Mouse (Mus musculus) activated CD4-positive, CD25-positive, alpha-beta regulatory T cell (primary cell): ENCODE data around the gene Nudt19. TPM values are rescaled to one million over a fixed set of nuclear protein-coding genes. Genes with fewer than 3 reads are reported as not detected.

Source experiments
- polyA plus RNA-seq, 2 experiments: library from polyadenylated mRNA; unstranded; fragments of 100-300 nt; shearing (Covaris generic); gene quantifications; one replicate each; pipeline ENCODE4 v1.2.1; 2017

The Nudt19 gene
- 10 to 100 TPM; 54.5 to 73.9 TPM for polyA plus RNA-seq

DNA sequence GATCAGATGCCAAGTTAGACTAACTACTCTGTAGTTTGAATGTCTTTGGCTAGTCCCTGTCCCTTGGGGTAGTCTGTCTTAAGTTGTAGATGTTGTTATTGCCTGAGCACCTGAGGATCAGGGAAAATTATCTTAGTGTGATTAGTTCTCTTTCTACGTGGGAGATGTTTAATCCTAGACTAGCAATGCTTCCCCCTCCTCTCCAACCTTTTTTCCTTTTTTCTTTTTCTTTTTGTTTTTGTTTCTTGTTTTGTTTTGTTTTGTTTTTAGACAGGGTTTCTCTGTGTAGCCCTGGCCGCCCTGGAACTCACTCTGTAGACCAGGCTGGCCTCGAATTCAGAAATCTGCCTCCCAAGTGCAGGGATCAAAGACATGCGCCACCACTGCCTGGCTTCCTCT is at the start of gene Nudt19:
Nudt19 (minus strand) TSS at position 100 of the 399 bp plus-strand sequence.

DNA sequence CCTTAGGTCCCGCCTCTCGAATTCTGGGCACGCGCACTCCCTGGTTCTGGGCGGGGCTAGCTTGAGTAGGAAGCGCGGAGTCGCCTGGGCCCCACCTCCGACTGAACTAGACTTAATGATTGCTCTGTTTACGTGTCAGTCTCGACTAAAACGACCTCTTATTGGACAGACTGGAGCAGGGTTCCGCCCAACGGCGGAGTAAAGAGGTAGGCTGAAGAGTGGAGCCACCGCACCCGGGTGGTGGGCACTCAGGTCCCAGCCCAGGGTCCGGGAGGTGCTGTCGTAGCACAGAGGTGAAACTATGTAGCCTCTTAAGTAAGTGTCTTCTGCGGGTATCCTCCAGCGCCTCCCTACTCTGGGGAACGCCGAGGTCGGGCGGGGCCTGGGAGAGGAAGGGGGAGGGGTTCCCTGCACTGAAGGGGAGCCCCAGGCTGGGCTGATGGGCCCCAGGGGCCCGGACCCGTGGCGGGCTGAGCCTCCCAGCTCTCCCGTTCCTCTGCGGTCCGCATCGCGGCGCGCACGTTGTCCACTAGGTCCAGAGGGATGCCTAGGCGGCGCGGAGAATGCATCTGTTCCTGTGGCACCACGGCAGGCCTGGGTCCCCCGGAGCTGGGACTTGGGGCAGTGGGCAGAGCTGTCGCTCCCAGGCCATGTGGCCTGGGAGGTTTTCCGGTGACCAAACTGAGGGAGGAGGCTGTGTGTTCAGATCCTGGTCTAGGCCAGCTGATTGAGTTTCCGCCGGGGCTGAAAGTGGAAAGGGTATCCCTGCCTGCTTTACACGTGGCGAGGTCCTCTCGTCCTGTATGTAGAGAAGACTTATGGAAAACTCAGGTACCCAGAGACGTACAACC is 30.2 kb upstream of the Nudt19 start, which contains the start of gene Ankrd27:
Ankrd27 (plus strand) TSS at position 190 of the 851 bp plus-strand sequence.

DNA sequence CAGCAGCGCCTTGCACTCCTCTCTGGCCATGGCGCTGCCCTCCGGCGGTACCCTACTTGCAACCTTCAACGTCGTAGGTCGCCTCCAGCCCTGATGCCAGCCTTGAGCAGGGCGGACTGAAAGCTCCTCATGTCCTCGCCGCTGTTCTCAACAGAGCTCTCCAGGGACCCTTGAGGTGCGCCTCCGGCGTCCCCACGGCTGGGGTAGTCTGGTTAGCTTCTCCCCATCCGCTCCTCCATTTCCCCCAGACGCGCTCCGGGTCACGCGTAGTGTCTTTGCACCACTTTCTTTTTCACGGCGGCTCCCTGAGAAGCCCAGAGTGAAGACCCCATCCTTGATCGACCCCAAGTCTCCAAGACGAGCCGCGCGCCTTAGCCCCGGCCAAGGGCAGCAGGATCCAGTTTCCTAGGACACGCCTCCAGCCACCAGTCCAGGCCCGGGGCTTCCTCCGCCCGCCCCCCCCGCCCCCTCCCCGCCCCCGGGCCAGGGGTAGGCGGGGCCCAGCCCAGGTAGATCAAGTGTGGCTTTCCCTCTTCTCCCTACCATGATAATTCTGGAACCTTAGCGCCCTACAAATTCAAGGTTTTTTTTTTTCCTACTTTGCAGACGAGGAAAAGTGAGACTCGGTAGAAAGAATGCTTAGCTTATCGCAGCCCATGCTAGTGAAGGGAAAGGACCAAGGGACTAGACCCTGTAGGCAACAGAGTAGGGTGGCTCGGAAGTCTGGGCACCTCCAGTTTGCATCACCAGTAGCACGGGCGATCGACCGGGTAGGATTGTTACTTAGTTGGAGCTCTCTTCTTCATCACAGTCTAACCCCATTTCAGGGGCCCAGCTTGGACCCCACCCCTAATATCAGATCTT is 29.3 kb upstream of the Nudt19 start, which contains the start of gene Rgs9bp:
Rgs9bp (minus strand) TSS at position 392 of the 864 bp plus-strand sequence.

DNA sequence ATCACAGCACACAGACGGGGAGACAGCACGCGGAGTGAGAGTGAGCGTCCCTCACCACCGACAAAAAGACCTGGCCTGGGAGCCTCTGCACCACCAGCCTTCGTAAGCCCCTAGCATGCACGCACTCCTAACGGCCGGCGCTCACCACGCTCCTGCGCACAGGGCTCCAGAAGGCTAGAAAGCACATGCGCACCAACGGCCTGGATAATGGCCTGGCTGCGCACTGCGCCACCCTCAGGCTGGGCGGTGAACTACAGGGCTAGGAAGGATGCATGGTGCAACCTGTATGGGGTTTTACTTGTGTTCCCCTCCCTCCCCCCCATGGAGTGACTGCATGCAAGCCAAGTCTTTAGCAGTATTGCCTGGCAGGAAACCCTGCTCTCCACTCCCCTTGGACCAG is 18.5 kb downstream of the Nudt19 start, which contains the start of gene Tdrd12:
Tdrd12 (minus strand) TSS at position 184 of the 400 bp plus-strand sequence.

Other genes starting within 250 kb of the Nudt19 start
- 10 to 100 TPM; 14.8 to 15.7 TPM for gene Gpatch1, start 237.9 kb downstream of the Nudt19 start, polyA plus RNA-seq
- under 1 TPM; 0.05 to 0.14 TPM for gene Rhpn2, start 222.1 kb downstream of the Nudt19 start, polyA plus RNA-seq
- gene Faap24, start 159.5 kb downstream of the Nudt19 start, polyA plus RNA-seq, result 10 to 100 TPM; 24.0 to 29.1 TPM
- gene Cep89, start 159.3 kb downstream of the Nudt19 start, polyA plus RNA-seq, result 10 to 100 TPM; 10.2 to 10.9 TPM
- not detected for gene Slc7a9, start 107.5 kb downstream of the Nudt19 start, polyA plus RNA-seq
- gene Tdrd12, start 18.6 kb downstream of the Nudt19 start, polyA plus RNA-seq, result under 1 TPM in 1 of 2 experiments, not detected in 1; 0.12 TPM
- under 1 TPM in 1 of 2 experiments, not detected in 1; 0.17 TPM for gene Rgs9bp, start 29.3 kb upstream of the Nudt19 start, polyA plus RNA-seq
- 10 to 100 TPM; 44.4 to 51.1 TPM for gene Ankrd27, start 29.9 kb upstream of the Nudt19 start, polyA plus RNA-seq
- 100 to 1,000 TPM in 1 of 2 experiments, 10 to 100 TPM in 1; 80.9 to 120 TPM for gene Pdcd5, start 91.2 kb upstream of the Nudt19 start, polyA plus RNA-seq
- 10 to 100 TPM; 29.4 to 49.4 TPM for gene Dpy19l3, start 198.2 kb upstream of the Nudt19 start, polyA plus RNA-seq
- gene Zfp507, start 246.7 kb upstream of the Nudt19 start, polyA plus RNA-seq, result 10 to 100 TPM; 13.2 to 20.5 TPM